Mouse (Mus musculus): ENCODE data around the gene Acy3.
A peak's percentile ranks its signal among the peaks of the same experiment; 100 is the strongest.

The Acy3 gene

DNA sequence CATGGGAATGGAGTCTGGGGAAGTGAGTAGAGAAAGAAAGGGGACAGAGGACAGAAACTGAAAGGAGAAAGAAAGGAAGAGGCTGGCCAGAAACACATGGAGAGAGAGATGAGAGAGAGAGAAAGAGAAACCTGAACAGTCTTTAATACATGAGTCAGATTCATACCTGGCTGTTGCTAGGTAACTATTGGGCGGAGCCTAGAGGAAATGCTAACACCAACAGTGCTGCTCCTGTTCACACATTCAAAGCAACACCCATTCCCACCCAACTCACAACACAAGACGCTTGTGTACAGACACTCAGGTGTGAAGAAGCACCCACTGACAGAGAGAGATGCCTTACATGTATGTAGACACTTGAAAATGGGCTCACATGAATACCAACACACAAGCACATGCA, 10.5 kb upstream of the Acy3 start:
- DNase-seq, result no peak

DNA sequence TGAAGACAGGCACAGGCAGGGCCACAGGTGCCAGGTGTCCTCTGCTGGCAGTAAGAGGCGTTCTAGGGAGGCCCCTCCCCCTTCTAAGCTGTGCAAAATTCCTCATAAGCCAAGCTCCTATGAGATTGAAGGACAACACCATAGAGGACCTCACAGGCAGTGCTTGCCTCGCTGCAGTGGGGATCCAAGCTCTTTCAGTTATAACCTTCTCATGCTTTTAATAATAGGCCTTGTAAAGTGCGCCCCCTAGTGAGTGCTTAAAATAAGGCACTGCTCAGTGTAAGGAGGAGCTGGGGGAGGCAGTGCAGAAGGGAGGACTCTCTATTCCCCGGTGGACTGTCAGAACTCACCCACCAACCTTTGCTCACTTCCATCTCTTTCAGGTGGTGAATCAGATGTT, 6.1 kb upstream of the Acy3 start:
- peak; percentile 37 to 73 for DNase-seq

DNA sequence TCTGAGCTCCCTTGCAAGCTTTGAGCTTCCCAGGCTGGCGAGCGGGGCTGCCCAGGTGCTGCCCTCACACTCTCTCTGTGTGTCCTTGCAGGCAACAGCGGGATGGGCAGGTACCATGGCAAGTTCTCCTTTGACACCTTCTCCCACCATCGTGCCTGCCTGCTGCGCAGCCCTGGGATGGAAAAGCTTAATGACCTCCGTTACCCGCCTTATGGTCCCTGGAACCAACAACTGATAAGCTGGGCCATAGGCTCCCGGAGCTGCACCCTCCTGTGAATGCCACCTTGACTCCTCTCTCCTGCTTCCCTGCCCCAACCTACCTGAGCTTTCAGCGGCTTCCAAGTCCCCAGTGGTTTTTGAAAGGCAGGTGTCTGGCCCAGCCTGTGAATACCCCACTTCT, 5.5 kb upstream of the Acy3 start:
- no peak for DNase-seq

DNA sequence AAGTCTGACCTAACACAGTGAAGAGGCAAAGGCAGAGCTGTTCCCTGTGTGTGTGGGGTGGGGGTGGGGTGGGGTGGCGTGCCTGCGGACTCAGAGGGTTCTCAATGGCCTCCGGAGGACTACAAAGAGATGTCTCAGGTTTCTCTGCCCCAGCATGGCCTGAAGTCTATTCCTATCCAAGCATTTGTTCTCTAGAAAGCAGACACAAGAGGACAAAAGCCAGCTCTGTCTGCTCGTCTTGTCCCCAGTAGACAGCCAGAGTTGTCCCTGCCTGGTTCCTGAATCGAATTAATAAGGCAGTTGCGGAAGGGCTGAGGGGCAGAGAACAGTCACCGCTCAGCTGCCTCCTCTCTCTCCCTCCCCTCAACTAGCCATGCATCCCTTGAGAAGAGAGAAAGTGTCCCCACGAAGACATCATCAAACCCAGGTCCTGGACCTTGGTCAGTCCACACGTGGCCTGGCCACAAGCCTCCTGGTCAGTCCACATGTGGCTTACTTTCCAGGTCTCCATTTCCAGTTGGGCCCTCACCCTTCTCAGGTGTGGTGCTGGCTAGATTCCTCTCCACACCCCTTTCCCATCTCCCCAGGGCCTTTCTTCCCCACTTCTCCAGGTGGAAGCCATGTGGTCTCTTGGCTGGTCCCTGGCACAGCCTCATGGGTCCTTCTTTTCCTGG, 2.7 kb upstream of the Acy3 start:
- no peak for DNase-seq

DNA sequence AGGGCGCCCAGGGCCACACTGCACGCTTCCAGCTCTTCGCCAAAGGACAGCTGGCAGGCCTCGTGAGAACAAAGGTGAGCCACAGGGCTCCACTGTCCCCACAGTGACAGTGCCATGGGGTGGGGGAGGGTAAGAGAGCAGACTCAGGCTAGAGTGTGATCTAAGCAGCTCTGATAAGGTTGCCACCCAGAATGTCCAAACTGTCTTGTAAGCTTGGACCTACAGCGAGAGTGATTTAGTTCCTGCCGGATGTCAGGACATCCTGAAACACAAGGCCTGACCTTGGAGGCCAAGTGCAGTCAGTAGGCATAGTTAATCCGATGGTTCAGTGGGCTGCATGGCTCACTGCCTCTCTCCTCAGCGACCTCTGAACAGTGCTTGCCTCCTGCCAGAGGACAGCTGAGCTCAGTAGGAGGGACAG, 1.1 kb upstream of the Acy3 start:
- no peak for DNase-seq

DNA sequence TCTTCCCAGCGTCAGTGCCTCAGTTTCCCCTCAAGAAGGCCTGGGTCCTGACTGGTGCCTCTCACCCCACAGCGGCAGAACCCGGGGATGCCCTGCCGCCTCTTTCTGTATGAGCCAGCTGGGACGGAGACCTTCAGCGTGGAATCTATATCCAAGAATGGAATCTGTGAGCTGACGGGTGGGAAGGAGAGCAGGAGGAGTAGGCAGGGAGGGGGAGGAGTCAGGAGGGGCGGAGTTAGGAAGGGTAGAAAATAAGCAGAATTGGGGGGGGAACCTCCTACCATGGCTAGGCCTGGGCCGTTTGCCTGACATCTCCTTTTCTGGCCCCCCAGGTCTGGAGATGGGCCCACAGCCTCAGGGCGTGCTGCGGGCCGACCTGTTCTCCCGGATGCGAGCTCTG, 1.7 kb downstream of the Acy3 start:
- no peak for DNase-seq

DNA sequence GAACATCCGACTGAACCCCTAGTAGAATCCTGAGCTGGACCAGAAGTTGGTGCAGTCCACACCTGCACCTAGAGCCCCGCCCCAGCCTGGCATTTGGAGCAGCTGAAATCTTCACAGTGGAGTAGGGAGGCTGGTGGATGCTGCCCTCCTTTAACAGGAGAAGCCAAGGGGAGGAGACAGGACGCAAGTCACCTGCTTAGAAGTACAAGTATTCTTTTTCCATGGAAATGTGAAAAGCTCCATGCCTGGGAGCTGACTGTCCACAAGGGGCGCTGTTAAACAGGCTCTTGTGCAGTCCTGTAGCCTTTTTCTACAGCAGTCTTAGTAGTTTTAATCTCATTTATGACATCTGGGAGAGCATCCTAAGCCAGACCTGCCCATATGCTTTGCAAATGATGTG, 2.4 kb downstream of the Acy3 start:
- DNase-seq, result no peak

DNA sequence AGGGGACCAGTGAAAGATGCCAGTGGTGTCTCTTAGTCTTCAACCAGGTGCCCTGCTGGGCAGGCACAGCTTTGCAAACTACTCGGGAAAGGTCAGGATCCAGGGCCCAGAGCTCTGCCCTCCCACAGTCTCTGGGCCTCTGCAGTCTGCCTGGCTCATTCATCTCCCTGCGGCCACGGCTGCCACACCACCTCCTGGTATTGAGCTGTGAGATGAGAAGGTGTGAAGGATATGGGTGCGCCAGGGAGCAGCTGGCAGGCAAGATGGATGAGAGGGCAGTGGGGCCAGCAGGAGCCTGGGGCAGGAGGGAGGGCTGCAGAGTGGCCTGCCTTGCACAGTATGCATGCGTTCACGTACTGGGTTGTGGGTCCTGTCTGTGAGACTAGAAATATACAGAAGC, 4.4 kb downstream of the Acy3 start:
- no peak for DNase-seq

DNA sequence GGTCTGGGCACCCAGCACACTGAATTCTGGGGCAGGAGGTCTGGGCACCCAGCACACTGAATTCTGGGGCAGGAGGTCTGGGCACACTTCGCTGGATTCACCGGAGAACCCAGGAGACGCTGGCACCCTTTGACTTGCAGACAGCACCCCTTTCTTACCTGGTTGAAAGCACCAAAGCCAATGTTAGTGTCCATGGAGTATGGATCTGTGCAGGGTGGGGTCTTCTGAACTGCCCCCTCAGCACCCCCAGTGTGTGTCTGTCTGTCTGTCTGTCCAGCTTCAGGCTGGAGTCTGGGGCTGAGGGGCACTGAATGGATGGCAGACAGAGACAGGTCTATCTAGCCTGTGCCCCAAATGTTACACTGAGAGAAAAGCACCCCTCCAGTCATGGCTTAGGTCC, 5.2 kb downstream of the Acy3 start:
- DNase-seq, result no peak

DNA sequence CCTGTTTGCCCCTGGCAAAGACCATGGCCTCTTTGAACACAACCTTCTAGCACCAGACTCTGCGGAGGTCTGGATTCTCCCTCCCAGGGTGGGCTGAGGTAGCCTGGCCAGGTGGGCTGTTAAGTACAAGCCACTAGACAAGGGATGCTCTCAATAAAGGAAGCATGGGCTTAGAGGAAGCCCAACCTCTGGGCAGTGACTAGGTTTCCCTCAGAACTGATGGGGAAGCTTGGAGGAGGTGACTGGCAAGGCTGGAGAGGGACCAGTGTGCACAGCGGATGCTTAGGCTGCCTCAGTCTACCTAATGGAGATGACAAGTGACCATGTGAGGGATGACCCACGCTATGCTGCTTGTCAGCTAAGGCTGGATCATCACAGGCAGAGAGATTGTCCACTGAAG, 5.6 kb downstream of the Acy3 start:
- no peak for DNase-seq

DNA sequence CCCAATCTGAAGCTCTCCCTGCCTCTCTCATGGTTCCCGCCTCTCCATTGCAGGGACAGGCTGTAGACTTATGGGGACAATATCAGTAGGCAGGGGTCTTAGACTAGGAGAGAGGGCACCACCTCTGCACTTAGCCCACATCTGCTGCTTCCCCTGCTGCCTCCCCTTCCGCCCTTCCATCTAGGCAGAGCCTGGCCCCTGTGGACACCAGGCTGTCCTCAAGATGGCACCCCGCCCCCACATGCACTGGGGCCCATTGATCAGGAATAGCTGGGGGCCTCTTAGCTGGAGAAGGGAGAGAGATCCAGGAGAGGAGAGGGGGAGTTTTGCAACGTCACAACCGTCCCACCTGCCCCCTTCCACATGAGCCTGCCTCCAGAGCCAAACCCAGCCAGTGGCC, 6.0 kb downstream of the Acy3 start, which contains the start of gene Tbx10:
Gene Tbx10, plus strand, starts transcription at position 337 of the 400 bp plus-strand sequence.
- no peak for DNase-seq

DNA sequence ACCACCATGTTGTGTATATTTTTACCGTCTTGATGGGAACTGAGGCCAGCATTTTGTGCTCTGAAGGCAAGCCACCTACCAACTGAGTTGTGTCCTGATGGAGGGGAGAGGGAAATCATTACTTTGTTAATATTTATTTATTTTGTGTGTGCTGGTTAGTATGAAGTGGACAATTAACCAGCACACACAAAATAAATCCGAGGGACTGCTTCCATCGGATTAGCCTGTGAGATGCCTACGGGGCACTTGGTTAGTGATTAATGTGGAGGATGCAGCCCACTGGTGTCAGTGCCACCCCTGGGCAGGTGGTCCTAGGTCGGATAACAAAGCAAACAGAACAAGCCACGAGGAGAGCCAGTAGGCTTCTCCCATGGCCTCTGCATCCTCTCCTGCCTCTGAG, 8.6 kb downstream of the Acy3 start:
- no peak for DNase-seq

DNA sequence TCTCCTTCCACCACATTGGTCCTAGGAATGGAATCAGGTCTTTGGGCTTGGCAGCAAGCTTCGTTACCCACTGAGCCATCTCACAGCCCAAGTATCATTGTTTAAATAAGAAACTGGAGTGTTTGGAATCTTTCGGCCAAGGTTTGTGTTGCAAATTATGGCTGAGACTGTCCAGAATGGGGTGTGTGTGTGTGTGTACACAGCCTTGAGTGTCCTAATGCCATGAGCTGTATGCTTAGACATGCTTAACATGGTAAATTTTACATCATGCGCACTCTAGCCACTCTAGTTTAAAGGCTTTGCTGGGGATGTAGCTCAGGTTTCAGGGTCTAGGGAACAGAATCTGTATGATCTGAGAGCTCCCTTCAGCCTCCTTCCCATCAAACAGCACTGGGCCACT, 9.1 kb downstream of the Acy3 start:
- no peak for DNase-seq

DNA sequence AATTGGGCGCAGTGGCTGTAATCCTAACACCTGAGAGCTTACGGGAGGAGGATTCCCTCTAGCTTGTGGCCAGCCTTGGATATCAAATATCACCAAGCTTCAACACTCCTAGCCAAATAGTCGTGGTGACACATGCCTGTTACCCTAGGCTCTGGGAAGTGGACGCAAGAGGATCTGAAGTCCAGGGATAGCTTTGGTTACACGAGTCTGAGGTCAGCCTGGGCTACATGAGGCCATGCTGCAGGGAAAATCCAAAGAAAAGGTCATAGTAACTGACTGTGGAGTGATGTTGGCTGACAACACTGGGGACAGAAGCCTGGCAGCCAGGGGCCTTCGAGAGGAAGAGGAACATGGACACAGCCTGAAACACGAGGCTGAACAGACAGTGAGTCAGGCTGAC, 9.7 kb downstream of the Acy3 start:
- no peak for DNase-seq

DNA sequence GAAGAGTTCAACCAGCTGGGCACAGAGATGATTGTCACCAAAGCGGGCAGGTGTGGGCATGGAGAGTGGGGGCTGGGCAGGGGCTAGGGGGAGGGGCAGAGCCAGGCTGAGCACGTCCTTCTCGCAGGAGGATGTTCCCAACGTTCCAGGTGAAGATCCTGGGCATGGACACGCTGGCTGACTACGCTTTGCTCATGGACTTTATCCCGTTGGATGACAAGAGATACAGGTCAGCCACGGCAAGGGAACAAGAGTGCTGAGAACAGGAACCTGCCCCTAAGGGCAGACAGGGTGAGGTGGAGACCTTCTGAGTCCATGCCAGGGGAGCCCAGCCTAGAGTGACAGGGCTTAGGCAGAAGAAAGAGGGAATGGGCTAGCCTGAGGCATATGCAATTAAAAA, 10.4 kb downstream of the Acy3 start:
- no peak for DNase-seq

DNA sequence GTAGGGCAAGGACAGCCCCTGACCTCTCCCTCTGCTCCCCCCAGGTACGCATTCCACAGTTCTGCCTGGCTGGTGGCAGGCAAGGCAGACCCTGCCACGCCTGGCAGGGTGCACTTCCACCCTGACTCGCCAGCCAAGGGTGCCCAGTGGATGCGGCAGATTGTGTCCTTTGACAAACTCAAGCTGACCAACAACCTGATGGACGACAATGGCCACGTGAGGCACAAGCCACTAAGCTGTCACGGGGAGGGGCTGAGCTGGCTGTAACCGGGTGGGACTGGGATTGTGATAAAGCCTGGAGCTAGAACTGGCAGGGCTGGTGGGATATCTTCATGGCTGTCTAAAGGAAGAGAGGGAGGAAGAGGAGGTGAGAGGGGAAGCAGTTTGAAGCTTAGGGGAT, 10.9 kb downstream of the Acy3 start:
- no peak for DNase-seq

DNA sequence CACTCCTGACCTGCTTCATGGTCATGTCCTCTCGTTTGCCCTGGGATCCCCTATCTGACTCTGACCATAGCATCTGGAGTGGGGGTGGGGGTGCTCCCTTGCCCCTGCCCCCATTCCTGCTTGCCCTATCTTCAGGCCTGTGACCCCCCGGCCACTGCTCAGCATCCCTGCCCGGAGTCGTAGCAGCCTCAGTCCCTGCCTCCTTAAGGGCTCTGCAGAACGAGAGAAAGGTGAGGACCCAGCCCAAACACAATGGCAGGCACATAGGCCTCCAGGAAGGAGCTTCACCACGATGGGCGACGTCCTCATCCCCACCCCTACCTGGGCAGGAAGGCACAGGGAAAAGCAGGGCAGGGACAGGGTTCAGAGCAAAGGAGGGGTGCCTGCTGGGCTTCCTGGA, 12.0 kb downstream of the Acy3 start:
- DNase-seq, result no peak

DNA sequence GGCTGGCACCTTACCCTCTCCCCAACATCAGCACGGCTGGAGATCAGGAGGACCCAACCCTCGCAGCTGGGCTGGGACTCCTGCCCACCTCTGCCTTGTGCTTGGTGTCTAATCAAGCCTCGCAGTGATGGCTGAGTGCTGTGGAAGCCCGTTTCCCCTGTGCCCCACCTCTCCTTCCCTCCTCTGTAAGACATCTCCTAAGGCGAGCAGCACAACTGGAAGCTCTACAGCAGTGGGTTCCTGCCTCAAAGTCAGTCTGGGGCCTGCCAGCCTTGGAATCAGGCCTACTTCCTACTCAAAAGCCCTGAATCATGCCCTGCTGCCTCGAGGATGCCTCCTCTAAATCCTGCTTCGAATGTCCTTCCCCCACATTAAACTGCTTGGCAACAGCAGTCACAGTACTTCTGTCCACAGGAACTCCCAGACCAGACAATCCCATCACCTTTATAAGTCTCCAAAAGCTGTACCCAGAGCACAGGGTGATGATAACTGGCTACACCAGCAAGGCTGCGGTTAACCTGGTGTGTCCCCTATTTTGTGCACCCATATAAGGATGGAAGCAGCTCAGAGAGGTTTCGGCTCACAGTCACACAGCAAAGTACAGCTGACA, 12.9 kb downstream of the Acy3 start:
- no peak for DNase-seq

DNA sequence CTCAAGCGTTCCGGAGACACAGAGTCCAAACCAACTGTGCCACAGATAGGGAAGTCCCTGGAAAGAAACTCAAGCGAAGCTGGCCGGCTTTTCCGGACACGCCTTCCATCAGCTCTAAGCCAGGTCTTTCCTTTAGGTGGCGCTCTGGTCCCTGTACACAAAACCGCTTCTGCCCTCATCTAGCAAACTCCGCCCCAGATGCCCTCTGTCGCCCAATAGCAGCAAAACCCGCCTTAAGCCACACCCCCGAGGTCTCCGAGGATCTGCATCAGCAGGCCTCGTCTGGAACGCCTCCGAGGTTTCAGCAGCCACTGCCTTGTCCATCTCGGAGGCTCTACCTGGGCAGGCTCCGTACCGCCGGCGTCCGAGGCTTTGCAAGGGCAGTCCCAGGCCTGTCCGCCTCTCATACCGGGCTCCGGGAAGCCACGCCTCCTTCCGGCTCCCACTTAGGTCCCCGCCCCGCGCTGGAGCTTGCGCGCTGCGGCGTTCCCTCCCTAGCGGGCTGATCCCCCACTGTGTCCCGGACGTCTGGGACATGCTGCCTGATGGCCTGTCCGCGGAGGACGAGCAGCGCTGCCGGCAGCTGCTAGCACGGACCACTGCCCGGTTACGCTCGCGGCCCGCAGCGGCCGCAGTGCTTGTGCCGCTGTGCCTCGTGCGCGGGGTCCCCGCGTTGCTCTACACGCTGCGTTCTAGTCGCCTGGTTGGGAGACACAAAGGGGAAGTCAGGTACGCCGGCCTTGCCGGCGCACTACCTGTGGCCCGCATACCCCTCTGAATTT, 13.9 kb downstream of the Acy3 start, which contains the start of the genes Nudt8 and Gm49405:
Gene Nudt8, plus strand, starts transcription at position 462 of the 782 bp plus-strand sequence.
Gene Gm49405, plus strand, starts transcription at position 508 of the 782 bp plus-strand sequence.
- peak; percentile 91 to 92 for DNase-seq

DNA sequence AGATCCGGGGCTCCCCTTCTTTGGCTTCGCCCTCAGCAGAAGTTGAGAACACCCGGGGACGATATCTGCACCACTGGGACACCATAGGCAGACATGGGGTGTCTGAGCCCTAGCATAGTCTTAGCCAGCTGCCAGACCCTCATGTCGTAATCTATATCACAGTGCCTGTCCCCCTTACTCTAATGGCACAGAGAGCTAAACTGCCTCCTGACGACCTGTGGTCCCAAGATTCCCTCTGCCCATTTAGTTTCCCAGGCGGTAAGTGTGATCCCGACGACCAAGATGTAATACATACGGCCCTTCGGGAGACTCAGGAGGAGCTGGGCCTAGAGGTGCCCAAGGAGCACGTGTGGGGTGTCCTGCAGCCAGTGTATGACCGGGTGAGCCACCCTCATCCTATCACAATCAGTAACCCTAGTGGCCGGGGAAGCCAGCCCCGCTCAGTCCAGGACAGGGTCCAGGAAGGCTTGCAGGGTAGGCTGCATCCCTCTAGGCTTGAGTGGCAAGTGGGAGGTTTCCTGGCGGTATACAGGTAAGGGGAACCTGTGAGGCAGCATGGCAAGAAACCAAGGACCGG, 14.7 kb downstream of the Acy3 start:
- no peak for DNase-seq

DNA sequence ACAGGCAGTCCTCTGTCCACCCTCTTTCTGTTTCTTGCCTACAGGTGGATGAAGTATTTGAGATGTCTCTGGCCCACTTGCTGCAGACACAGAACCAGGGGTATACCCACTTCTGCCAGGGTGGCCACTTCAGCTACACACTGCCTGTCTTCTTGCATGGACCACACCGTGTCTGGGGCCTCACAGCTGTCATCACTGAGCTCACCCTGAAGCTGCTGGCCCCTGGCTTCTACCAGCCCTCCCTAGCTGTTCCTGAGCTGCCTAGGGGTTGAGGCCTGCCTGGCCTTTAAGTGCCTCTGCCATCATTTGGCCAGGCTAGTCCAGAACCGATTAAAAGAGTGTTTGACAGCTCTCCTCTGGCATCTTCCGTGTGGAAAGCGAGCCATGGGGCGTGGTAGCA, 15.4 kb downstream of the Acy3 start:
- DNase-seq, result no peak

DNA sequence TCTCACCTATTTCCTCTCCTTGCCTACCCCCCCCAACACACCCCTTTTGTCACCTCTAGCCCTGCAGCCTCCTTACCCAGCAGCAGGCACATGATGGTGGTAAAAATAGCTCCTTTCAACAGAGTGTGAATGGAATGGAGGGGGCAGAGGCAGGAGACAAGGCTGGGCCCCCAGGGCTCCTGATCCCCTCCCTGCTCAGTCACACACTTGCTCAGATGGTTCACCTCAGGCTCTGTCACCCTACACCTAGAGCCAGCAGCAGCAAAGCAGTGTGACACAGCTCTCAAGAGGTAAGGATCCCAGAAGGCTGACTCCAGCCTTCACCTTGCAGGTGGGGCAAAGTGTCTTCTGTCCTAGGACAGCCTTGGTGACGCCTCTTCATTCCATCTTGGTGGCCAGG, 16.7 kb downstream of the Acy3 start, which contains the start of gene Doc2g:
Gene Doc2g, plus strand, starts transcription at position 202 of the 400 bp plus-strand sequence.
- DNase-seq, result no peak

DNA sequence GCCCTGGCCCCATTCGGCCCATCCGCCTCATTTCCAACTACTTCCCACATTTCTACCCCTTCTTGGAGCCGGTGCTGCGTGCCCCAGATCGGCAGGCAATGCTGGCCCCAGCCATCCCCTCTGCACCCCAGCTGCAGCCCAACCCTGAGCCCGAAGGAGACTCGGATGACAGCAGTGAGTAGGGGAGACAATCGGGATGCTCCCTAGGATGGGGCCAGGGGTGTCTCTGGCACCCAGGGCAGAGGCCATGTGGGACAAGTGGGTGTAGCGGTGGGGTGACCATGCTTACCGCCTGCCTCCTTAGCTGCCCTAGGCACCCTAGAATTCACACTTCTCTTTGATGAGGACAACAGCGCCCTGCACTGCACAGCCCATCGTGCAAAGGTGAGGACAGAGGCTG, 17.3 kb downstream of the Acy3 start:
- no peak for DNase-seq

DNA sequence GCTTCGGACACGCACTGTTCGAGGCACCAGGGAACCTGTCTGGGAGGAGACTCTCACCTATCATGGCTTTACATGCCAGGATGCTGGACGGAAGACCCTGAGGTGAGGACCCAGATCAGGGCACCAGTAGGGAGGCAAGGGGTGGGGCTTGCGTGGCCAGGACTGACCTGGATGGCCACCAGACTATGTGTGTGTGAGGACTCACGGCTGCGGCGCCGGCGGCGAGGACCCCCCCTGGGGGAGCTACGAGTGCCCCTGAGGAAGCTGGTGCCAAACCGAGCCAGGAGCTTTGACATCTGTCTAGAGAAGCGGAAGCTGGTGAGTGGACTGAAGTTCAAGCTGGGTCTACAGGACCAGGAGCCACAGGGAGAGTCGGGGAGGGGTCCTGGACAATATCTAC, 18.0 kb downstream of the Acy3 start:
- DNase-seq, result no peak
